In the genomic region with DNA sequence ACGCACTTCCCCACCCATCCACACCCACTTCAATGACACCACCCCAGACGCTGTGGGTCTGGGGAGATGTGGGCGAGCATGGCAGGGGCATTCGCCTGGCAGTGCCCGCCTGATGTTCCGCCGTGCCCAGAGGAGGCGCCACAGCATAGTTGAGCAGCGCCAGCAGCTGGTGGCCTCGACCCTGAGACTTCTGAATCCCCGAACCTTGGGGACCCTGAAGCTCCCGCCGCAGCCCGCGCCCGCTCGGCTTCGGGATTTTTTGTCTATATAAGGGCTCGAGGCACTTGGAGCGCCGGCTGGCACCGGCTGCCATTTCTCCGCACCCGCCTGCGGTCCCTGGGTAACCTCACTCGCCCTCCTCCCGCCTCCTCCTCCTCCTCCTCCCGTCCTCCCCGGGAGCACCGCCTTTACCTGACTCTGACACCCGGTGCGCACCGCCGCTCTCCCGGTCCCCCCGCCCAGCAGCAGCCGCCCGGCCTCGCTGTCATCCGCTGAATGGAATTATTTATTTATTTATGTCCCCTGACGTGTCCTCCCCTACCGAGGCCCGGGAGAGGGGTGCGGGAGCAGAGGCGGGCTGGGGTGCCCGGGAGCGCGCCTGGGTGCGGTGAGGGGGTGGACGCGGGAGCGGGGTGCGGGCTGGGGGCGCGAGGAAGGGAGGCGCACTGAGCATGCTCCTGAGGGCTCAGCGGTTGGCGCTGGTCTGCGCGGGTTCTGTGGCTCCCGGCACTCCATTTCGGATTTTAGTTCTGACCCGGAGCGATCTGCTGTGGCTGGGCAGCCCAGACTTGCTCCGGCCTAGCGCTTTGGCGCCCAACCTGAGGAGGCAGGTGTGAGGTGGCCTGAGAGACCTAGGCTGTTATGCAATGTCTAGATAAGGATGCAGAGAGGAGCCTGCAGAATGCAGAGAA, we compare ENCODE assay signal across 8 mouse cellular contexts. TPM values are rescaled to one million over a fixed set of nuclear protein-coding genes. Genes with fewer than 3 reads are reported as not detected.
DNase-seq lines count a peak whose midpoint lies in the region; ATAC-seq lines count a peak whose summit lies in the region.

A gene (minus strand): TSS at position 590 of the 911 bp plus-strand sequence.

- peak within 1 kb of the TSS; percentile 79 for H3K4me3 ChIP-seq in forebrain, embryonic 16.5 days (replicated peaks; ENCODE audit: low read length)
- H3K4me3 ChIP-seq in hindbrain, embryonic 10.5 days = peak within 1 kb of the TSS; percentile 74
- H3K4me3 ChIP-seq in lung, embryonic 15.5 days = peak within 1 kb of the TSS; percentile 66

- peak within 1 kb of the TSS; percentile 67 for H3K9ac ChIP-seq in forebrain, embryonic 16.5 days (replicated peaks; ENCODE audit: low read depth, low read length)
- H3K9ac ChIP-seq in lung, embryonic 15.5 days = peak within 1 kb of the TSS; percentile 65

- no peaks in the 10 kb centered on the region for H3K36me3 ChIP-seq in forebrain, embryonic 16.5 days (ENCODE audit: control insufficient read depth, insufficient read depth)
- H3K36me3 ChIP-seq in hindbrain, embryonic 10.5 days = no peaks in the 10 kb centered on the region
- no peaks in the 10 kb centered on the region for H3K36me3 ChIP-seq in lung, embryonic 15.5 days

- peak; percentile 55 for DNase-seq in CD4-positive, CD25-positive, alpha-beta regulatory T cell, adult 2 months (ENCODE audit: low read depth, low spot score)
- peak; percentile 84 for DNase-seq in hindbrain, embryonic 10.5 days (ENCODE audit: low spot score)
- DNase-seq in layer of hippocampus, adult 9-11 months = peak; percentile 88
- DNase-seq in ovary, adult 18-20 months (ENCODE audit: low spot score) = peak; percentile 40
- DNase-seq in thymus, adult 18-20 months = peak; percentile 32 to 45

- H3K27ac ChIP-seq in forebrain, embryonic 16.5 days (ENCODE audit: low read length) = peak within 1 kb of the TSS; percentile 65
- peak within 1 kb of the TSS; percentile 85 for H3K27ac ChIP-seq in hindbrain, embryonic 10.5 days
- peak within 1 kb of the TSS; percentile 63 for H3K27ac ChIP-seq in lung, embryonic 15.5 days

- H3K4me1 ChIP-seq in forebrain, embryonic 16.5 days (replicated peaks; ENCODE audit: control insufficient read depth, insufficient read depth, low read length) = peaks cover 12% of the 10 kb centered on the region
- peaks cover 19% of the 10 kb centered on the region for H3K4me1 ChIP-seq in hindbrain, embryonic 10.5 days (replicated peaks)
- peaks cover 9% of the 10 kb centered on the region for H3K4me1 ChIP-seq in lung, embryonic 15.5 days

- ATAC-seq in cerebellum, adult (ENCODE audit: insufficient number of reproducible peaks, low FRiP score, low TSS enrichment) = peak; percentile 92
- ATAC-seq in forebrain, embryonic 16.5 days = peak; percentile 96
- ATAC-seq in lung, embryonic 15.5 days (ENCODE audit: borderline replicate concordance, extremely low read depth, low FRiP score, low TSS enrichment) = peak; percentile 92

- H3K4me2 ChIP-seq in forebrain, embryonic 16.5 days (ENCODE audit: low read length) = peak within 1 kb of the TSS; percentile 71
- H3K4me2 ChIP-seq in lung, embryonic 15.5 days = peak within 1 kb of the TSS; percentile 80

- H3K27me3 ChIP-seq in forebrain, embryonic 16.5 days (replicated peaks; ENCODE audit: control insufficient read depth, insufficient read depth, low read length) = no peaks in the 10 kb centered on the region
- H3K27me3 ChIP-seq in hindbrain, embryonic 10.5 days (ENCODE audit: insufficient read depth, poor library complexity, severe bottlenecking) = peaks cover 16% of the 10 kb centered on the region
- H3K27me3 ChIP-seq in lung, embryonic 15.5 days = no peaks in the 10 kb centered on the region

- no peaks in the 10 kb centered on the region for H3K9me3 ChIP-seq in forebrain, embryonic 16.5 days (ENCODE audit: control insufficient read depth, low read length)
- no peaks in the 10 kb centered on the region for H3K9me3 ChIP-seq in hindbrain, embryonic 10.5 days
- H3K9me3 ChIP-seq in lung, embryonic 15.5 days = no peaks in the 10 kb centered on the region

- under 1% methylated on average over 64 of the region's 67 CpGs for WGBS in forebrain, embryonic 16.5 days
- 1% methylated on average over 67 of the region's 67 CpGs for WGBS in hindbrain, embryonic 10.5 days
- 2% methylated on average over 65 of the region's 67 CpGs for WGBS in lung, embryonic 15.5 days

RNA-seq across cellular contexts. Expression of the gene that starts here (rescaled TPM):
- polyA plus RNA-seq in forebrain, embryonic 16.5 days (2015; fragmentation: Nextera tagmentation; extraction: Ambion mirVana) = 9.3 and 10.2 TPM in 2 replicates
- 1.9 and 3.0 TPM in 2 replicates for polyA plus RNA-seq in hindbrain, embryonic 10.5 days (2016; fragmentation: Nextera tagmentation; extraction: Ambion mirVana)
- 5.9 and 7.3 TPM in 2 replicates for polyA plus RNA-seq in lung, embryonic 15.5 days (2015; fragmentation: Nextera tagmentation; extraction: Ambion mirVana)

Comparison
In these comparisons a context has a peak if more than half of its experiments do, and no peak if none do; other contexts are left out.
1. Peak in every context shown above with its lines: DNase-seq, ATAC-seq, H3K4me3 ChIP-seq and H3K27ac ChIP-seq.